Mouse (Mus musculus) natural killer cell, adult 2 months (primary cell): Measurements from ENCODE around the gene Ccdc185.

Source experiments
- DNase-seq, 2 experiments: peaks; one replicate each; pipeline ENCODE4 v3.0.0; 2022; ENCODE audit warnings: low spot score in 2 of 2

Ccdc185 gene

DNA sequence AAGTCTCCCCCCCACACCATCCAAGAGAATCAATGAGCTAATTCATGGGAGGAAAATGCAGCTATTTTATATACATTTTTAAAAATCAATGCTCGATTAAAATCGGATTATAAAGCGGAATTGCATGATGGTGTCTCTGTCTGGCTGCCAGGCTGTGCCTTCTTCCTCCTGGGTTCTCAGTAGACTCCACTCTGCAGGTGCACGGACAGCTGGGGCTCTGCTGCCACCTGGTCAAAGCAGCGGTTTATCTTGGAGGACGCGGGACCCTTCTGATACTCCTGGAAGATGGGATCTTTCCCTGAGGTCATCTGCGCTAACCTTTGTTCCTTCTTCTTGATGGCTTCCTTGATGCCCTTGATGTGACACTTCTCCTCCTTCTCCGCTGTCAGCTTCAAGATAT lies 1.9 kb downstream of the Ccdc185 start:
- DNase-seq, result no peak

DNA sequence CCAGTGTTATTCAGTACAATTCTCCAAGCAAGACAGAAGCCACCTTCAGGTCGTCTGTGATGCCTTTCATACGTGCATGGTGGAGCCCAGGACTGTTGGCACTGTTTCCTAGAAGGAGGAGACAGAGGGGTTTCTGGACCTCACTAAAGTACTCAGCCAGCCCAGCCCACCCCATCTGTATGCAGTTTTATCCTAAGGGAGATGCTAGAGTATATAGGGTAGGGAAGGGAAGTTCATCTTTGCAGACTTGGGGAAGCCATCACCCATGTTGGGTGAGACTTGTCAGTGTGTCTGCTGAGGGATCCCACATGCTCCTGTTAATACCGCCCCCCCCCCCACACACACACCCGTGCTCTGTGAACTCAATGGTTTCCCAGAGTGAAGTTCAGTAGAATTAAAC lies 13.1 kb downstream of the Ccdc185 start:
- no peak for DNase-seq

DNA sequence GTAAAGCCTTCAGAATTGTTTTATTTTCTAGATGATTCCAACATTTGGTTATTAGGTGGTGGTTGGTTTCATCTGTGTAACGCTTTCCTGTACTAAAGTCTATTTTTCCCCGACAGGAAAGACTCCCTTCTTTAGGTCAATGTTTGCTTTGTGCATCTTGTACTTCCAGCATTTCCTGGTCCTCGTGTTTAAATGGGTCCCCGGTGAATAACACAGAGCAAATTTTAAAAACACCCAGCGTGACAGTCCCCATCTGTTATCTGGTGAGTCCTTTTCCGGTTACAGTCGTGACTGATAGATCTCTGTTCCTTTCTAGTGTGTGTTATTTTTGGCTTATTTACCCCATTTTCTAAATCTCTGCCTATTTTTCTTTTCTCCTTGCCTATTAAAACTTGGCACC lies 16.3 kb downstream of the Ccdc185 start:
- DNase-seq, result no peak

DNA sequence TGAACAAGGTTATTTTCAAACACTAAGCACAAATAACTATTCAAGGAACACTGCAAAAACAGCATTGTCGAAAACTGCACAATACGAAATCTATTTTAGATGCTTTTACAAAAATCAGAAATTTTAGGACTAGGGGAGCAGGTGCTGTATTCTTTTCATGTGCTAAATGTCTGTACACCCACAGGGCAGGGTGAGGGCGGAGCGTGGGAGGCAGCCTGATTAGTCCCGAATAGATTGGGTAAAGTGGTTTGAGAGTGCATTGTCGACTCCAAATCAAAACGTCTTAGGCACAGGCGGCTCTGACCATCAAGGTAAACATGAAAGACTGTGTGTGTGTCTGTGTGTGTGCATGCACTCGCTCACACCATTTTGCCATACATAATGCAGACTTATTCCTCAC lies 20.0 kb downstream of the Ccdc185 start:
- no peak for DNase-seq

DNA sequence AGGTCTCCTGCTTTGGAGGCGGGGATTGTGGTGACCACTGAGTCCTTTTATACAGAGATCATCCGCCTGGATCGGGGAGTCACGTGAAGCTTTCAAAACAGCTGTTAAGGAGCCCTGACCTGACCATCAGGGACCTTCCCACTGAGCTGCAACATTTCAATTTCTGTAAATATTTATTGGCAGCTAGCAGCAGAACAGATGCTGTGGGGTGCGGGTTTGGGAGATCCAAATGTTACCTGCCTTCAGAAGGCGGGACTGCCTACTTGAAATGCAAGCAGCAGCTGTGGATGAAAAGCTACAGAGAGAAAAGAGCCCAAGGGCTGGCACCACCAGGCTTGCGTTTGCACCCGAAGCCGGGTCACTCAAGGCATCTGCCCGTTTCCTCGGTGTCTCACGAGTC lies 21.4 kb downstream of the Ccdc185 start:
- DNase-seq, result no peak

DNA sequence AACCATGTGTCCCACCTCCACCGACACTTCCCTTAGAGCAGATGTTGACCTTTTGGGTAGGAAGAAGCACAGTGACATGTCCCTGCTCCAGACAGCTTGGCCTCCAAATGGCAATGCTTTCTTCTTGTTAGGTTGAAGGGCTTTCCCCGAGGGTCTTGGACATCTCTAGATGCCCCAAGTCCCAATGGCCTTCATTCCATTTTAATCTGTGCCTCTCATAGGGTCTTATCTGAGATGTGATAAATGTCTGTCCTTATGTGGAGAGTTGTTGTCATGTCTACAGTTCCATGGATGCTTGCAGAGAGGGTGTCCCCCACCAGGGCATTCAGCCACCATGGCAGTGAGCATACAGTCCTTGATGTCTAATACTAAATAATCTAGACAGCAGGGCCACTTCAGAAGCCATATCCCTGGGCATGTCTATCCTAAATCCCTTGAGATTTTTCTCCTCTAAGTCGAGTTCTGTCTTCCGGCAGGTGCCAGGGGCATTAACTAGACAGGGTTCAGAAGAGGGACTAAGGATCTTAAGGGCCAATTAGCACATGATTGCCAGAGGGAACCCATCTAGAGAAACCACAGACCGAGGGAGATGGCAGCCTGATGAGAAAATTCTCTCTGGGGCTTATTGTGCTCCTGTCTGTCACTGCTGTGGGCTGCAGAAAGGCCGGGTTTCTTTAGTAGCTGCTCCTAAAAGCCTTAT lies 34.6 kb downstream of the Ccdc185 start:
- DNase-seq, result no peak

DNA sequence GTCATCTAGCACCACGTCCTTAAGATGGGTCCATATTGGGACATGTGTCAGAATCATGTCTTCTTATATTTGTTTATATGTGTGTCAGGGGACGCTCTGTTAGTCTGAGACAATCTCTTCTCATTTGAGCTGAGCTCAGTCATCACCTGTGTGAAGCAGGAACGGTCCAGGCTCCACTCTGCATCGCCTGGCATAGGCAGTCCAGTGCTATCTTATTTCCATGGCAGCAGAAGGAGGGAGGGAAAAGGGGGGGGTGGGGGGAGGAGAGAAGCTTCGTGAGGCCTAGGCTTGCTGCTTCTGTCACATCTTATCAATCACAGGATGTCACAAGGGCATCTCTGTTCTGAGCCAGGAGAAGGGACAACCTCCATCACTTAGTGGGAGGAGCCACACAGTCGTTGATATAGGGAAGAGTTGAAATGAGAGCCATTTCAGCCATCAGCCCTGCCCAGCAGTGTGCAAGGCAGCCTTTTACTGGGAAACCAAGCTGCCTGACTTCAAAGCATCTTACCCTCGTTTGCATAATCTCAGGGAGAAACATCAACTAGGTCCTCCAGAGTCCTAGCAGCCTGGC lies 37.5 kb downstream of the Ccdc185 start:
- no peak for DNase-seq

DNA sequence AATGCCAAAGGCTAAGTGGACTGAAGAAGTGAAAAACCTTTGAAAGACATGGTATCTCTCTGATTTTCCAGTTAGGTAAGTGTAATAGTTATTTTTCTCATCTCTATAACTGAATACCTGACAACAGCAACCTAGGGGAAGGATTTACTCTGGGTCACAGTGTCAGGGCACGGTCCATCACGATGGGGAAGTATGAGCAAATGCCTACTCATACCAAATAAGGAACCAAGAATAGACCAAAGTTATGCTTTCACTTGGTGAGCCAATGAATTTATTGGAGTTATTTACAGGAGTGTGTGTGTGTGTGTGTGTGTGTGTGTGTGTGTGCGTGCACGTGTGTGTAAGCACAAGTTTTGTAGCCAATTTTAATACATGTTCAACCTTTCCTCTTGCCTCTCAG lies 41.5 kb downstream of the Ccdc185 start:
- DNase-seq, result no peak

DNA sequence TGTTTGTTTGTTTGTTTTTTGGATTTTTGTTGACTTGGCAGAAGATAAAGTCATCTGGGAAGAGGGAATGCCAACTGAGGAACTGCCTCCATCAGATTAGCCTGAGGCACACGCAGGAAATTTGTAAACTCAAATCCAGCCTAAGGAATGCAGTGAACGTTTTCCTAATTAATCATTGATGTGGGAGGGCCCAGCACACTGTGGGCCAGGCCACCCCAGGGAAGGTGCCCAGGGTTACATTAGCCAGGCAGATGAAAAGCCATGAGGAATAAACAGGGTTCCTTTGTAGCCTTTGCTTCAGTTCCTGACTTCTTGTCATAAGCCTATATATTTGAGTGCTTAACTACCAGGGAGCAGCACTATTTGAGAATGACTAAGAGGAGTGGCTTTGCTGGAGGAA lies 44.1 kb downstream of the Ccdc185 start:
- no peak for DNase-seq

DNA sequence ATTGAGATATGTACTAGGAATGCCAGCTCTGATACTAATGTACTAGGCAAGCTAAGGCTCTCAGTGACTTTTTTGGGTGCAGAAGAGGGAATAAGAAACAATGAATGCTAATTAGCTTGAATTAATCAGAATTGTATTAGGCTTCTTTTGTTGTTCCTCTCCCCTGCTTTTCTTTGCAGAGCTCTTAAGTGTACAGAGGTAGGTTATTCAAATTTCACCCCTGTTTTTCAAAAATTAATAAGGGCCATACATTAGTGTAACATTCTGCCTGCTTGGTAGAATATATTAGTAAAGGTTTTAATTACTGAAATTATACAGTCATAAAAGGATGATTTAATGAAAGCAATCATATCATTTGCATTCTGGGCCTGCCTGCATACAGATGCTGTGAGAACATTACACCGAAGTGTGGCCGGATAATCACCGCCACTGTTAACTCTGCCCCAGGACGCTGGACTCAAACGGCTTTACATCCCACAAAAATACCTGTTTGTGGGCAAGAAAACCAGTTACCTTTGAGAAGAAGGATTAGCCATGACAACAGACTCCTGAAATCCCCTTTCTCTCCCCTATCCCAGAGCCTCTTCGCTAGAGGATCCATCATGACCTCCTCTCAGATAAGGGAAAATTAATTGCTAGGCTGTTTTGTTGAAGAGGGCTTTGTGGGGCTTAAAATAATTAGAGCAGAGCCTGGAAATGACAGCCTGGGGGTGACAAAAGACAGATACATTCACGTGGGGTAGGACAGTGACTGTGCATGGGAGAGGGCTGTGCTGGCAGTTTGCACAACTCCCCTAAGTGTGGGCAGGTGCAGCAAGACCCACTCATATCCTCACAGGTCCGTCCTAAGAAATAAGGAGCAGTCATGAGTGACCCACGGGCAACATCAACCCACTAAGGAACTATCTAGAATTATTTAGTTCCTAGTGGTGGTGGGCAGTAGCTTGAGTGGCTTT lies 49.3 kb downstream of the Ccdc185 start:
- no peak for DNase-seq
